Mouse (Mus musculus) lung, postnatal 0 days (tissue): ENCODE results near the gene Gucy2c. TPM values are rescaled to one million over a fixed set of nuclear protein-coding genes. Genes with fewer than 3 reads are reported as not detected.

ENCODE experiments used
- ATAC-seq: fragments of 200-750 bp; cut with Nextera tagmentation; 2 replicates; pipeline ENCODE4 v1.8.0; 2017; ENCODE audit warnings: moderate library complexity
- DNase-seq: peaks from one replicate; pipeline ENCODE4 v3.0.0-alpha.2; 2016; ENCODE audit warnings: low spot score
- H3K27ac ChIP-seq: fragments of 300-500 bp; sonication (generic); 2 replicates; pipeline ENCODE4 v1.5.1; 2014; ENCODE audit warnings: antibody characterized with exemption, mild to moderate bottlenecking, low read length, mixed read lengths
- H3K27me3 ChIP-seq: fragments of 300-500 bp; sonication (generic); replicated peaks from 2 replicates; pipeline ENCODE4 v1.6.1; 2014; ENCODE audit warnings: low read length, mixed read lengths; ENCODE audit not compliant: insufficient read depth
- H3K36me3 ChIP-seq: fragments of 300-500 bp; sonication (generic); 2 replicates; pipeline ENCODE4 v1.6.1; 2014; ENCODE audit warnings: low read length, mixed read lengths; ENCODE audit not compliant: insufficient read depth
- H3K4me1 ChIP-seq: fragments of 300-500 bp; sonication (generic); 2 replicates; pipeline ENCODE4 v1.6.1; 2014; ENCODE audit warnings: antibody characterized with exemption, low read depth, low read length, mixed read lengths; ENCODE audit not compliant: insufficient read depth
- H3K4me2 ChIP-seq: fragments of 300-500 bp; sonication (generic); replicated peaks from 2 replicates; pipeline ENCODE4 v1.6.1; 2014; ENCODE audit warnings: low read depth, mild to moderate bottlenecking, low read length, moderate library complexity, mixed read lengths
- H3K4me3 ChIP-seq: fragments of 300-500 bp; sonication (generic); 2 replicates; pipeline ENCODE4 v1.5.1; 2014; ENCODE audit warnings: low read depth, low read length
- H3K9ac ChIP-seq: fragments of 300-500 bp; sonication (generic); replicated peaks from 2 replicates; pipeline ENCODE4 v1.6.1; 2014; ENCODE audit warnings: low read depth, mild to moderate bottlenecking
- H3K9me3 ChIP-seq: fragments of 300-500 bp; sonication (generic); 2 replicates; pipeline ENCODE4 v1.6.1; 2016; ENCODE audit warnings: low read length, mixed read lengths
- CTCF ChIP-seq: IDR thresholded peaks from 2 replicates; pipeline ENCODE4 v1.5.1; 2016; ENCODE audit warnings: antibody characterized with exemption, mild to moderate bottlenecking
- EP300 ChIP-seq: IDR thresholded peaks from 2 replicates; pipeline ENCODE4 v1.6.1; 2016; ENCODE audit warnings: antibody characterized with exemption, mild to moderate bottlenecking, control low read depth
- WGBS: fragments of 180-500 bp; shearing (Covaris S2); extraction: QIAGEN DNeasy Blood & Tissue Kit; methylation state at CpG from one replicate; pipeline ENCODE4 v1.1.7; 2014; 5-methylcytosine and 5-hydroxymethylcytosine counted together
- polyA plus RNA-seq: library from polyadenylated mRNA; unstranded; fragments of >200 nt; fragmentation: Nextera tagmentation; extraction: Ambion mirVana; gene quantifications from 2 replicates; pipeline ENCODE4 v1.2.1, GENCODE M21; 2015

Gucy2c gene
- polyA plus RNA-seq, 1 experiment from 2014 or later, result 0.11 TPM

GRCm38 (mm10) chr6:136683410-136684334, 97.9 kb downstream of the Gucy2c start:
- WGBS, result 82% methylated on average over 11 of the region's 11 CpGs
- ATAC-seq, result no peak
- H3K27ac ChIP-seq, result no peak overlapping the region
- TF ChIP-seq CTCF (no peak), EP300 (no peak)
- H3K4me3 ChIP-seq, result no peak overlapping the region
- peak; percentile 31 for DNase-seq
- no peak overlapping the region for H3K9ac ChIP-seq
- no peaks in the 10 kb centered on the region for H3K4me1 ChIP-seq
- no peaks in the 10 kb centered on the region for H3K9me3 ChIP-seq
- H3K36me3 ChIP-seq, result no peaks in the 10 kb centered on the region
- H3K4me2 ChIP-seq, result no peak overlapping the region
- H3K27me3 ChIP-seq, result no peaks in the 10 kb centered on the region

- Histone ChIP-seq H3K9me3 (no peaks in the 10 kb centered on the region), H3K27ac (no peak overlapping the region), H3K36me3 (no peaks in the 10 kb centered on the region), H3K4me1 (no peaks in the 10 kb centered on the region), H3K4me2 (no peak overlapping the region), H3K9ac (no peak overlapping the region), H3K4me3 (no peak overlapping the region), H3K27me3 (no peaks in the 10 kb centered on the region)
- TF ChIP-seq EP300, result no peak
- TF ChIP-seq CTCF, result no peak
- WGBS, result 26% methylated on average over 2 of the region's 2 CpGs
- no peak for ATAC-seq
- DNase-seq, result no peak
Observed at GRCm38 (mm10) chr6:136679381-136679780, 102.2 kb downstream of the Gucy2c start.

- no peak overlapping the region for H3K4me2 ChIP-seq
- H3K27ac ChIP-seq, result no peak overlapping the region
- ATAC-seq, result no peak
- H3K4me3 ChIP-seq, result no peak overlapping the region
- TF ChIP-seq CTCF, result no peak
- TF ChIP-seq EP300, result no peak
- H3K36me3 ChIP-seq, result no peaks in the 10 kb centered on the region
- H3K27me3 ChIP-seq, result no peaks in the 10 kb centered on the region
- H3K9me3 ChIP-seq, result no peaks in the 10 kb centered on the region
- DNase-seq, result no peak
- no peak overlapping the region for H3K9ac ChIP-seq
- H3K4me1 ChIP-seq, result no peaks in the 10 kb centered on the region
- WGBS, result 84% methylated on average over 6 of the region's 6 CpGs
Observed at GRCm38 (mm10) chr6:136674935-136675334, 106.6 kb downstream of the Gucy2c start.

- H3K4me1 ChIP-seq, result no peaks in the 10 kb centered on the region
- no peak overlapping the region for H3K4me3 ChIP-seq
- DNase-seq (peak; percentile 88), ATAC-seq (peak; percentile 89)
- H3K27ac ChIP-seq, result no peak overlapping the region
- TF ChIP-seq EP300 (no peak; the same call in 1 of the 2 replicates), CTCF (peak; percentile 42)
- no peaks in the 10 kb centered on the region for H3K36me3 ChIP-seq
- no peaks in the 10 kb centered on the region for H3K9me3 ChIP-seq
- WGBS, result 34% methylated on average over 7 of the region's 7 CpGs
- peak overlapping the region; percentile 12; the same call in 1 of the 2 replicates for H3K4me2 ChIP-seq
- H3K9ac ChIP-seq, result no peak overlapping the region
- no peaks in the 10 kb centered on the region for H3K27me3 ChIP-seq
Observed at GRCm38 (mm10) chr6:136672467-136672866, 109.1 kb downstream of the Gucy2c start.

- no peak overlapping the region for H3K4me3 ChIP-seq
- ATAC-seq, result no peak
- H3K4me2 ChIP-seq, result no peak overlapping the region
- H3K4me1 ChIP-seq, result no peaks in the 10 kb centered on the region
- no peaks in the 10 kb centered on the region for H3K27me3 ChIP-seq
- no peaks in the 10 kb centered on the region for H3K36me3 ChIP-seq
- TF ChIP-seq CTCF (no peak), EP300 (no peak)
- H3K9me3 ChIP-seq, result no peaks in the 10 kb centered on the region
- WGBS, result 68% methylated on average over 5 of the region's 5 CpGs
- no peak overlapping the region for H3K9ac ChIP-seq
- no peak for DNase-seq
- no peak overlapping the region for H3K27ac ChIP-seq
Observed at GRCm38 (mm10) chr6:136669274-136669673, 112.3 kb downstream of the Gucy2c start.

GRCm38 (mm10) chr6:136668266-136668986, 113.1 kb downstream of the Gucy2c start:
- Histone ChIP-seq H3K4me1 (no peaks in the 10 kb centered on the region), H3K9ac (no peak overlapping the region), H3K4me2 (no peak overlapping the region), H3K27me3 (no peaks in the 10 kb centered on the region), H3K36me3 (no peaks in the 10 kb centered on the region), H3K9me3 (no peaks in the 10 kb centered on the region), H3K4me3 (no peak overlapping the region), H3K27ac (no peak overlapping the region)
- 42% methylated on average over 14 of the region's 14 CpGs for WGBS
- ATAC-seq, result 0 out of 2 replicates have a peak, but pooled peaks have one; percentile 11
- TF ChIP-seq CTCF, result no peak
- TF ChIP-seq EP300, result no peak
- DNase-seq, result peak; percentile 35
